Mouse (Mus musculus) lung, adult 18-20 months (tissue): ENCODE measurements around the gene Msi1.
"Not testable (repeated sequence)": the region's sequence is repeated elsewhere in the genome, so short reads cannot be mapped to it uniquely, and the experiment has no call there.

ENCODE experiments used
- DNase-seq, 2 experiments: peaks; one replicate each; pipeline ENCODE4 v3.0.0; 2022; ENCODE audit warnings: mixed read lengths in 2 of 2

Msi1 gene

GRCm38 (mm10) chr5:115490638-115491000 lies 61.2 kb downstream of the Msi1 start:
- no peak for DNase-seq

DNA sequence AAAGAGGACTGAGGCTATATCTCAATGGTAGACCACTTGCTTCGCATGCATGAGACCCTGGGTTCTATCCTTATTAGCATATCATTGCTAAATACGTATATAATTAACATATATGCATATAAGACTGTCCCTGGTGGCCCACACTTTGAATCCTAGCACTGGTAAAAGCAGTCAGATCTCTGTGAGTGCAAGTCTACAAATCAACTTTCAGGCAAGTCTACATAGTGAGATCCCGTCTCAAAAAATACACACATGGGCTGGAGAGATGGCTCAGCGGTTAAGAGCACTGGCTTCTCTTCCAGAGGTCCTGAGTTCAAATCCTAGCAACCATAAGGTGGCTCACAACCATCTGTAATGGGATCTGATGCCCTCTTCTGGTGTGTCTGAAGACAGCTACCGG lies 61.7 kb downstream of the Msi1 start:
- no peak for DNase-seq

- DNase-seq, result peak; percentile 77 to 83
Observed at GRCm38 (mm10) chr5:115491771-115492322, 62.4 kb downstream of the Msi1 start.

DNA sequence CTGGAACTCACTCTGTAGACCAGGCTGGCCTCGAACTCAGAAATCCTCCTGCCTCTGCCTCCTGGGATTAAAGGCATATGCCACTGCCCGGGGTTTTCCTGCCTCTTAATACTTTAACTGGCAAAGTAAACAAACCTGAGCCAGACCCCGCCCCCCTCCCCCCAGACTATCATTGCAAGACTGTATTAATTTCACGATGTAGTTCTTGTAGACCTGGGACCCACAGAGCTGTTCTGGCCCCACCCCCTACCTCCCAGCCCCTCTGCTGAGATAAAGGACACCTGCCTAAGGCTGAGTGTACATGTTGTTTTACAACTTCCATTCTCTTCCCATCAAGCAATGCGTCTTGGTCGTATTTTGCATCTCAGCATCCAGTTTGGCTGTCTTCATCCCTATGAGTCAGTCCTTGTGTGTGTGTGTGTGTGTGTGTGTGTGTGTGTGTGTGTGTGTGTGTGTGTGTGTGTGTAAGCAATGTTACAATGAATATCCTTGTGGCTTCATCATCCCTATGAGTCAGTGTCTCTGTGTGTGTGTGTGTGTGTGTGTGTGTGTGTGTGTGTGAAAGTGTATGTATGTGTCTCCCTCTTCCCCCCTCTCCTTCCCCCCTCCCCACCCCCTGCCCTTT lies 63.4 kb downstream of the Msi1 start:
- DNase-seq, result no peak

DNA sequence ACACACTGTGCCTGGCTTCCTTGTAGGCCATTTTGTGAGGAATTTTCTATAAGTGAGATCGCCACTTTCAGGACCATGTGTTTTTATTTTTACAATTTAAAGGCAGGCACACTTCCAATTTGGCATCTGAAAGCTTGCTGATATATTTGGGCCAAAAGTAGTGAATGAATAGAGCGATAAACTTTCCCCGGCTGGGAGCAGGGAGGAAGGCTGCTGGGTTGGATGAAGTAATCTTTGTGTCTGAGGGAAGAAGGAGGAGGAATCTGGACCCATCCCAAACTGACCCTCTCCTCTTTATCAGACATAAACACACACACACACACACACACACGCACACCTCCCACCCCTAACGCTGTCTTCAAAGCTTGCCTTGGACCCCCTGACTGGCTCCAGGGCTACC lies 64.0 kb downstream of the Msi1 start:
- no peak for DNase-seq

DNA sequence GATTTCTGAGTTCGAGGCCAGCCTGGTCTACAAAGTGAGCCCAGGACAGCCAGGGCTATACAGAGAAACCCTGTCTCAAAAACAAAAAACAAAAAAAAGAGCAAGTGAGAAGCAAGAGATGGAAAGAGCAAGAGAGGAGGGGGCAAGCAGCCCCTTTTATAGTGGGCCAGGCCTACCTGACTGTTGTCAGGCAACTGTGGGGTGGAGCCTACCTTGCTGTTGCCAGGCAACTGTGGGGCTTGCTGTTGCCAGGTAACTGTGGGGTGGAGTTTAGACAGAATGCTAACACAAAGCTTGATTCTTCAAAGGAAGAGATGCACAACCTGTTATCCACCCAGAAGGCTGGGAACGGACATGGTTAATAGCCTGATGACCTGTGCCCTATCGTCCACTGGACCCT lies 66.2 kb downstream of the Msi1 start:
- DNase-seq, result not testable (repeated sequence)

DNA sequence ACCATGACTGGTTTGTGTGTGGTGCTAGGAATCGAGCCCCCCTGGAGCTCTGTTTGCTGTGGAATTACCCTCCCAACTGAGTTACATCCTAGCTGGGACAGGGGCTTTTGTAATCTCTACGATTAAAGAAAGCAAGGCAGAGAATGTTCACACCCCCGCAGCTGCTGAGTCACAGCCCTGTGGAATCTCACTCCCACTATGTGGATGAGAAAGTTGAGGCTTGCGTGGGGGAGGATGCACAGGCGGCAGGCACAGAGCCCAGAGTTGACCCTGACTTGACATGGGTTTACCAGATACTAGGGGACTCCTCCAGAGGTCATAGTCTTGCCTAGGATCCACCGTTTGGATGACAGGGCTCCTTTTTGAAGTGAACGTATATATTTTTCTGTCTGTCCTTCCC lies 67.6 kb downstream of the Msi1 start:
- no peak for DNase-seq

DNA sequence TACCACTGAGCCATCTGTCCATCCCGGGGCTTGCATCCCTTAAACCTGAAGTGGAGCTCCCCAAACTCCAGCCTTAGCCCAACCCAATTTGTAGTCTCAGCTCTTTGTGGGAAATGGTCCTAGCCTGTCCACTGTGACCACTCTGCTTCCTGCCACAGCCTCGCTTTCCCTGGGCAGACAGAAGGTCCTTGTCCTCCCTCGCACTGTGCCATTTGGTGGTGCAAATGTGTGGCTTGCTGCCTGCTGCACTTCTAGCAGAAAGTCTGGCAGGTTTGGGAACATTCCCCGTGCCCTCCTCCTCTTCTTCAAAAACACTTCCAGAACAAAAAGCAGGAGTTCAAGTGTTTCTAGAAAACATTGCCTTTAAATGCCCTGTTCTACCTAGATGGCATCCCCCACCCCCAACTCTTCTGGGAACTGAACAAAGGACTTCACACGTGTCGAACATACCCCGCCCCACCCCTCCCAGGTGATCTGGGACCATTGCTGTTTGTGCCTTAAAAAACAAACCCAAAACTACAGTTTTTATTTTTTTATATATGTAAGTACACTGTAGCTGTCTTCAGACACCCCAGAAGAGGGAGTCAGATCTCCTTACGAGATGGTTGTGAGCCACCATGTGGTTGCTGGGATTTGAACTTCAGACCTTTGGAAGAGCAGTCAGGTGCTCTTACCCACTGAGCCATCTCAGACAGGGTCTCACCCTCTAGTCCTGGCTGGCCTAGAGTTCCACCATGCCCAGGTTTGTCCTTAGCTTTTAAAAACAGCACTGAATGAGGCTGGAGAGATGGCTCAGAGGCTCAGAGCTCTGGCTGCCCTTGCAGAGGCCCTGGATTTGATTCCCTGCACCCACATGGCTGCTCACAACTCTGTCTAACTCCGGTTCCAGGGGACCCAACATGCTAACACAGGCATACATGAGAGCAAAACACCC lies 69.2 kb downstream of the Msi1 start:
- DNase-seq, result no peak

GRCm38 (mm10) chr5:115500383-115500935 lies 71.1 kb downstream of the Msi1 start:
- DNase-seq, result peak; percentile 58 to 61

DNA sequence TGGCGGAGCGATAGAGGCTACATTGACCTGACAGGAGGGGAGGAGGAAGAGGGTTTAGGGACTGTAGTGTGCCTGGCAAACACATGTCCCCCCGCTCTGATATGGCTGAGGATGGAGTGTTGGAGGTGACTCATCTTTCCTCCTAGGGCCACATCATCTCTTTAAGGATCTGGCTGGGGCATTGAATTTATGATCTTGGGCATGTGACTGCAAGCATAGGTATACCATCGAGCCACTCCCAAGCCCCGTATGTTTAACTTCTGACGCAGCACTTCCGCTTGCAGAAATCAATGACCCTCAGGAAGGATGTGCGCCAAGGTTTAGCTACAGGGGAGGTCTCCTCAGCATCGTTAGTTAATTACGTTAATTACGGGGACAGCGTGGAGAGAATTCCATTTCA lies 73.6 kb downstream of the Msi1 start:
- no peak for DNase-seq
